Mouse (Mus musculus) ZHBTc4 (cell line): ENCODE results near the gene Setd4.

Experiments
- DNase-seq: peaks from one replicate; pipeline ENCODE4 v3.0.0-alpha.2; 2011; ENCODE audit warnings: low read depth, low spot score

Setd4 gene

GRCm38 (mm10) chr16:93544931-93545330 lies 58.9 kb downstream of the Setd4 start:
- no peak for DNase-seq

- DNase-seq = peak; percentile 85
Observed at GRCm38 (mm10) chr16:93543704-93544103, 60.2 kb downstream of the Setd4 start.

GRCm38 (mm10) chr16:93539891-93540290 lies 64.0 kb downstream of the Setd4 start:
- DNase-seq = no peak

- no peak for DNase-seq
Observed at GRCm38 (mm10) chr16:93535151-93535853, 68.6 kb downstream of the Setd4 start.
